Mouse (Mus musculus) intestine, postnatal 0 days (tissue): ENCODE data around the gene Ankrd36. TPM values are rescaled to one million over a fixed set of nuclear protein-coding genes. Genes with fewer than 3 reads are reported as not detected.
"Not testable (repeated sequence)": the region's sequence is repeated elsewhere in the genome, so short reads cannot be mapped to it uniquely, and the experiment has no call there.

Experiments used
- ATAC-seq: fragments of 200-750 bp; cut with Nextera tagmentation; 2 replicates; pipeline ENCODE4 v1.8.0; 2017; ENCODE audit warnings: mild to moderate bottlenecking, moderate TSS enrichment, moderate library complexity
- H3K27ac ChIP-seq: fragments of 300-500 bp; sonication (generic); 2 replicates; pipeline ENCODE4 v1.5.1; 2014; ENCODE audit warnings: mild to moderate bottlenecking, low read depth, low read length, moderate library complexity
- H3K27me3 ChIP-seq: fragments of 300-500 bp; sonication (generic); replicated peaks from 2 replicates; pipeline ENCODE4 v1.6.1; 2014; ENCODE audit warnings: low read length, mixed read lengths; ENCODE audit not compliant: control insufficient read depth, insufficient read depth
- H3K36me3 ChIP-seq: fragments of 300-500 bp; sonication (generic); 2 replicates; pipeline ENCODE4 v1.6.1; 2014; ENCODE audit warnings: mild to moderate bottlenecking, moderate library complexity; ENCODE audit not compliant: control insufficient read depth, insufficient read depth
- H3K4me1 ChIP-seq: fragments of 300-500 bp; sonication (generic); replicated peaks from 2 replicates; pipeline ENCODE4 v1.6.1; 2014; ENCODE audit warnings: antibody characterized with exemption, low read length, mixed read lengths; ENCODE audit not compliant: control insufficient read depth, insufficient read depth
- H3K4me2 ChIP-seq: fragments of 300-500 bp; sonication (generic); replicated peaks from 2 replicates; pipeline ENCODE4 v1.6.1; 2014; ENCODE audit warnings: low read depth, mild to moderate bottlenecking, moderate library complexity
- H3K4me3 ChIP-seq: fragments of 300-500 bp; sonication (generic); 2 replicates; pipeline ENCODE4 v1.5.1; 2014; ENCODE audit warnings: low read depth, low read length
- H3K9ac ChIP-seq: fragments of 300-500 bp; sonication (generic); 2 replicates; pipeline ENCODE4 v1.6.1; 2014; ENCODE audit warnings: mild to moderate bottlenecking, low read depth, low read length
- H3K9me3 ChIP-seq: fragments of 300-500 bp; sonication (generic); 2 replicates; pipeline ENCODE4 v1.6.1; 2016; ENCODE audit warnings: mixed run types; ENCODE audit not compliant: control insufficient read depth
- CTCF ChIP-seq: sonication (generic); IDR thresholded peaks from 2 replicates; pipeline ENCODE4 v1.5.1; 2016; ENCODE audit warnings: low read depth, mild to moderate bottlenecking, control low read depth, antibody characterized with exemption, moderate library complexity
- WGBS: fragments of 180-500 bp; shearing (Covaris S2); extraction: QIAGEN DNeasy Blood & Tissue Kit; methylation state at CpG from one replicate; pipeline ENCODE4 v1.1.7; 2014; 5-methylcytosine and 5-hydroxymethylcytosine counted together
- polyA plus RNA-seq: library from polyadenylated mRNA; unstranded; fragments of >200 nt; fragmentation: Nextera tagmentation; extraction: Ambion mirVana; gene quantifications from 2 replicates; pipeline ENCODE4 v1.2.1, GENCODE M21; 2015

Gene Ankrd36
- polyA plus RNA-seq, 1 experiment from 2014 or later: not detected

DNA sequence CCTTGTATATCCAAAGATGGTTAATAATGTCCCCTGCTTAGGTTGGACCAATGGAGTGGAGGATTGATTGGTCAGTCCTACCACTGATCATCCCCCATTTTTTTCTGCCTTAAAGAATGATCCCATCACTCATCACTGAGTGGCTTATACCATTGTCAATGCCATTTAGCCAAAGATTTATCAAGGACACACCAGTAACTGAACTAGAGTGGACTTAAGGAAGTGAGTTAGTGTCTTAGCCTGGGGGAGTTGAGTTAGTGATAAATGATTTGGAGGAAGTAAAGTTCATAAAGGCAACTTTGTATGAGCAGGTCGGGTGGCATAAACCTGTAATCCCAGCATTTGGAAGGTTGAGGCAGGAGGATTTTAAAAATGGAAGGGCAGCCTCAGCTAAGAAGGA is 26.2 kb upstream of the Ankrd36 start:
- Histone ChIP-seq H3K4me3 (no peak overlapping the region), H3K27ac (no peak overlapping the region), H3K36me3 (0 out of 2 replicates have a peak, but pooled peaks cover 4% of the 10 kb centered on the region), H3K4me2 (no peak overlapping the region), H3K4me1 (peaks cover 3% of the 10 kb centered on the region; the same call in 1 of the 2 replicates), H3K9ac (no peak overlapping the region), H3K27me3 (no peaks in the 10 kb centered on the region), H3K9me3 (no peaks in the 10 kb centered on the region)
- no peak for TF ChIP-seq CTCF
- ATAC-seq: no peak
- 78% methylated on average over 1 of the region's 1 CpGs for WGBS

DNA sequence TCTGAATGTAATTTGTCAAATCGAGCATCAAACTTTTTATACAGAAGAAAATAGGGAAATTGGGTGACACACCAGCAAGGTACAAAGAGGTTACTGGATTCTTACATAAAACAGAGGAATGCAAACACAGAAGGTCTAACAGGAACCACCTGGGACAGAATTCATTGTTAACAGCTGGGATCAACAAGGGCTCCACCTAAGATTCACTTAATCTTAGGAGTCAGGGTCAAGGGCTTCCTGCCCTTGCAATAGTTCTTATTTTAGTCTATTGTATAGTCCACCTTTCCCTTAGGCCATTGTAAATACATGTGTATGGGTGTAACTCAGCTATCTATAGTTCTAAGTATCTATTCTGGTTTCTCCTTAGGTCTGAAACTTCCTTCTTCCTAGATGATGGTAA is 24.8 kb upstream of the Ankrd36 start:
- H3K4me1 ChIP-seq, ATAC-seq, H3K9me3 ChIP-seq, H3K27me3 ChIP-seq, H3K4me2 ChIP-seq, H3K4me3 ChIP-seq, H3K36me3 ChIP-seq, H3K9ac ChIP-seq, H3K27ac ChIP-seq: not testable (repeated sequence)
- WGBS: 83% methylated on average over 1 of the region's 1 CpGs

DNA sequence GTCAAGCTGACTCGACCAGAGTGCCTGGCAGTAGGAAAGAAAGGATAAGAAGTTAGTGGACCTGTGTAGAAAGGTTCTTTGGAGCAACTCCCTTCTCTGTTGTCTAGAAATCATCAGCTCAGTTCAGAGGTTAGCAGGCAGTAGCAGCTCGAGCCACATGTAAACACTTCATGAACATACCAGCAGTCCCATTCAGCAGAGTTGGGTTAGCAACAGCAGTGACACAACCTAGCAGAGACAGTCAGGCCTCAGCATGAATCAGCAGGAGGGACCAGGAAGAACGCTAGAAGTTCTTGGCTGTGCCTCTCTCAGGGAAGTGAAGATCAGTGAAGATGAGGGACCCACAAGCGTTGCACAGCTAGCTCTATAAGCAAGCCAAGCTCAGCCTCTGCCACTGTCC is 24.0 kb upstream of the Ankrd36 start:
- no peaks in the 10 kb centered on the region for H3K27me3 ChIP-seq

DNA sequence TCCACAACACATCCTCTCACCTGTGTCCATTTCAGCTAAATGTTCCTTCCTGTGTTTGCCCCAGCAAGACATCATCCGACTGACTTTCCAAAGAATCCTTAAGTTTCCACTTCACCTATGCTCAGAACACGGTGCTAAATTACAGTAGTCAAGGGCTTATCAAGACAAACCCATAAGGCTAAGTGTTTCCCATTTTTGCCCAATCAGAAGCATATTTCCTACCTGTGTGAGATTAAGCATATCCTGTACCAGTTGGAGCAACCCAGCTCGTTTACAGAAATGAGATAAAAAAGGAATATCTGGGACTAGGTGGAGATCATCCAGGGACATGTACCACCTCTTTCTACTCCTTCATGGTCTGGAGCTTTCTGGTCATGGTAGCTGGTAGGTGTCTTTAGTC is 22.8 kb upstream of the Ankrd36 start:
- no peak overlapping the region for H3K4me2 ChIP-seq
- no peak overlapping the region for H3K4me3 ChIP-seq
- H3K27ac ChIP-seq: no peak overlapping the region
- 78% methylated on average over 3 of the region's 3 CpGs for WGBS
- no peak for ATAC-seq
- H3K27me3 ChIP-seq: no peaks in the 10 kb centered on the region
- no peak for TF ChIP-seq CTCF
- H3K9me3 ChIP-seq: 0 out of 2 replicates have a peak, but pooled peaks cover 3% of the 10 kb centered on the region
- H3K4me1 ChIP-seq: 0 out of 2 replicates have a peak, but pooled peaks cover 3% of the 10 kb centered on the region
- H3K9ac ChIP-seq: no peak overlapping the region
- H3K36me3 ChIP-seq: no peaks in the 10 kb centered on the region

More for the DNA sequence above, 24.0 kb upstream of the Ankrd36 start:
- H3K9ac ChIP-seq: no peak overlapping the region
- no peak for ATAC-seq
- TF ChIP-seq CTCF: no peak
- H3K4me2 ChIP-seq: no peak overlapping the region
- no peaks in the 10 kb centered on the region for H3K36me3 ChIP-seq
- H3K9me3 ChIP-seq: 0 out of 2 replicates have a peak, but pooled peaks cover 3% of the 10 kb centered on the region
- no peak overlapping the region for H3K4me3 ChIP-seq
- H3K4me1 ChIP-seq: peaks cover 3% of the 10 kb centered on the region; the same call in 1 of the 2 replicates
- no peak overlapping the region for H3K27ac ChIP-seq
- 83% methylated on average over 4 of the region's 4 CpGs for WGBS

DNA sequence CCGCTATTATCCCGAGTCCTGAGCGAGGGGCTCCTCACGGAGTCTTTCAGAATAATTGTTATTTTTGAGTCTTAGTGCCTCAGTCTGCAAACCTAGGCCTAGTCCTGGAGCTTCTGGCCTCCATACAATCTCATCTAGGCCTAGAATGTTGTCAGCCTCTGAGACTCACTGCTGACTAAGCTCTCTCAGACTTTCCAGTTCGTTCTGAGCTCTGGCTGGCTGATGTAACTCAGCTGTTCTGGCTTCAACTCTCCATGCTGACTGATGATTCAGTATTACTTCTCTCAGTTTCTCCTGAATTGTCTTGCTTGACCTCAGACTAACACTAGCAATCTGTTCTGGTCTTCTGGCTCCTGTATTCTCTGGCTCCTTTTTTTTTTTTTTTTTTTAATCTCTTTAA is 18.1 kb upstream of the Ankrd36 start:
- 88% methylated on average over 5 of the region's 5 CpGs for WGBS

DNA sequence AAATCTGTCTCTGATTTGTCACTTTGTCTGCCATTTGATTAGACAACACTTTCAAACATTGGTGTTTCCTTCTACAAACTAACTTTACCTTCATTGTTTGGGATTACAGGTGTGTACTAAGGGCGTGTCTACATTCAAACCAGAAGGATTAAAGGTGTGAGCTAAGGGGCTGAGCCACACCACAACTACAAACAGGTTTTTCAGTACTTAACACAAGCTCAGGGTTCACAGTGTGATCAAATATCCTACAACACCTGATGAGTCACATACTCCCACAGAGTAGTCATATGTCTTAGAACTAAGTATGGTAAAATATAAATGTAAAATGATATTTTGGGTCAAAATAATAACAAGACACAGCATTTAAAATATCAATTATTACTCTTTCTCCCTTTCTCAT is 17.6 kb upstream of the Ankrd36 start:
- no peak overlapping the region for H3K9ac ChIP-seq
- H3K4me3 ChIP-seq: no peak overlapping the region
- no peak overlapping the region for H3K4me2 ChIP-seq
- no peak for TF ChIP-seq CTCF
- H3K4me1 ChIP-seq: no peaks in the 10 kb centered on the region
- no peak for ATAC-seq
- H3K27ac ChIP-seq: no peak overlapping the region
- 0 out of 2 replicates have a peak, but pooled peaks cover 3% of the 10 kb centered on the region for H3K9me3 ChIP-seq
- WGBS: 59% methylated on average over 1 of the region's 1 CpGs
- H3K27me3 ChIP-seq: no peaks in the 10 kb centered on the region
- no peaks in the 10 kb centered on the region for H3K36me3 ChIP-seq

More for the DNA sequence above, 18.1 kb upstream of the Ankrd36 start:
- no peak for ATAC-seq
- TF ChIP-seq CTCF: no peak
- Histone ChIP-seq H3K4me2 (no peak overlapping the region), H3K36me3 (no peaks in the 10 kb centered on the region), H3K27ac (no peak overlapping the region), H3K27me3 (no peaks in the 10 kb centered on the region), H3K4me3 (no peak overlapping the region), H3K9me3 (0 out of 2 replicates have a peak, but pooled peaks cover 3% of the 10 kb centered on the region), H3K4me1 (no peaks in the 10 kb centered on the region), H3K9ac (no peak overlapping the region)

DNA sequence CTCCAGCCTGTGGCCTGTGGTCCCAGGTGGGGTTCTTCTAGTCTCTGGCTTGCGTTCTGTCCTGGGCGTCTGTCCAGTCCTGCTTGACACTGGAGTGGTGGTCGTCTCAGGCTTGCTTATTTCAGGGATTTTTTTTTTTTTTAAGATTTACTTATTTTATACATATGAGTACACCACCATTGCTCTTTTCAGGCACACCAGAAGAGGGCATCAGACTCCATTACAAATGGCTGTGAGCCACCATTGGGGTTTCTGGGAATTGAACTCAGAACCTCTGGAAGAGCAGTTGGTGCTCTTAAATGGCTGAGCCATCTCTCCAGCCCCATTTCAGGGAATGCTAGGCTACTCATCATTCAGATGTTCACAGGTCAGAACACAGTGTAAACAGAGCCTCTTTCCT is 9.2 kb upstream of the Ankrd36 start:
- WGBS: 66% methylated on average over 3 of the region's 3 CpGs
- no peak overlapping the region for H3K27ac ChIP-seq
- no peak for ATAC-seq
- no peak overlapping the region for H3K4me2 ChIP-seq
- no peak overlapping the region for H3K9ac ChIP-seq
- no peaks in the 10 kb centered on the region for H3K36me3 ChIP-seq
- H3K9me3 ChIP-seq: no peaks in the 10 kb centered on the region
- H3K4me3 ChIP-seq: no peak overlapping the region
- TF ChIP-seq CTCF: no peak
- no peaks in the 10 kb centered on the region for H3K4me1 ChIP-seq
- no peaks in the 10 kb centered on the region for H3K27me3 ChIP-seq
